Mouse (Mus musculus) MEL (cell line): ENCODE data around the gene Plxnb1.

Experiments
- BHLHE40 ChIP-seq: IDR thresholded peaks from 2 replicates; pipeline ENCODE4 v1.6.1; 2012; ENCODE audit warnings: low read depth, mild to moderate bottlenecking, inconsistent platforms, low read length, improper control_type of control experiment, borderline replicate concordance
- ELF1 ChIP-seq: IDR thresholded peaks from 2 replicates; pipeline ENCODE4 v1.6.1; 2014; ENCODE audit warnings: low read depth, mild to moderate bottlenecking, inconsistent platforms, low read length, improper control_type of control experiment, moderate library complexity
- HCFC1 ChIP-seq: IDR thresholded peaks from 2 replicates; pipeline ENCODE4 v1.6.1; 2012; ENCODE audit warnings: low read depth, mild to moderate bottlenecking, inconsistent platforms, low read length, improper control_type of control experiment, moderate library complexity
- MAX ChIP-seq: IDR thresholded peaks from 2 replicates; pipeline ENCODE4 v1.6.1; 2011; ENCODE audit warnings: low read length, improper control_type of control experiment
- NRF1 ChIP-seq: IDR thresholded peaks from 2 replicates; pipeline ENCODE4 v1.6.1; 2014; ENCODE audit warnings: low read depth, mild to moderate bottlenecking, inconsistent platforms, low read length, improper control_type of control experiment, moderate library complexity; ENCODE audit not compliant: poor library complexity, insufficient read depth, severe bottlenecking
- POLR2A ChIP-seq, 2 experiments: IDR thresholded peaks; 2 replicates each; pipeline ENCODE4 v1.6.1; 2011 to 2012; ENCODE audit warnings: low read length in 2 of 2, mild to moderate bottlenecking in 2 of 2, control low read depth in 1 of 2, improper control_type of control experiment in 1 of 2, low read depth in 1 of 2, moderate library complexity in 1 of 2; ENCODE audit not compliant: control insufficient read depth in 1 of 2, insufficient read depth in 1 of 2, poor library complexity in 1 of 2
- TCF12 ChIP-seq: IDR thresholded peaks from 2 replicates; pipeline ENCODE4 v1.6.1; 2014; ENCODE audit warnings: low read depth, mild to moderate bottlenecking, inconsistent platforms, low read length, improper control_type of control experiment, moderate library complexity
- USF2 ChIP-seq, 2 experiments: IDR thresholded peaks; 2 replicates each; pipeline ENCODE4 v1.6.1; 2011 to 2012; ENCODE audit warnings: improper control_type of control experiment in 2 of 2, low read length in 2 of 2, borderline replicate concordance in 1 of 2, inconsistent platforms in 1 of 2, low read depth in 1 of 2, mild to moderate bottlenecking in 1 of 2; ENCODE audit not compliant: insufficient read depth in 1 of 2
- ZMIZ1 ChIP-seq: IDR thresholded peaks from 2 replicates; pipeline ENCODE4 v1.6.1; 2012; ENCODE audit warnings: low read depth, mild to moderate bottlenecking, inconsistent platforms, low read length, improper control_type of control experiment, moderate library complexity
- ZNF384 ChIP-seq: IDR thresholded peaks from 2 replicates; pipeline ENCODE4 v1.6.1; 2012; ENCODE audit warnings: low read depth, mild to moderate bottlenecking, inconsistent platforms, low read length, improper control_type of control experiment

- TF ChIP-seq ELF1: no peak
- TF ChIP-seq BHLHE40: no peak
- TF ChIP-seq NRF1: no peak
- no peak for TF ChIP-seq ZMIZ1
- no peak for TF ChIP-seq POLR2A (IDR thresholded peaks at IDR 0.05; ENCODE audit: control insufficient read depth in 1 of 2, insufficient read depth in 1 of 2, low read depth in 1 of 2, low read length in 2 of 2, poor library complexity in 1 of 2)
- no peak for TF ChIP-seq HCFC1
- no peak for TF ChIP-seq ZNF384
- TF ChIP-seq TCF12: no peak
- TF ChIP-seq USF2 (IDR thresholded peaks at IDR 0.05; ENCODE audit: borderline replicate concordance in 1 of 2, insufficient read depth in 1 of 2, low read depth in 1 of 2, low read length in 2 of 2): no peak
- TF ChIP-seq MAX: no peak
Observed at GRCm38 (mm10) chr9:109102541-109102940, 7.4 kb downstream of the Plxnb1 start.
